Mouse (Mus musculus) liver, embryonic 14.5 days (tissue): ENCODE results near the gene 3110018I06Rik. TPM values are rescaled to one million over a fixed set of nuclear protein-coding genes. Genes with fewer than 3 reads are reported as not detected.

ENCODE experiments used
- ATAC-seq: fragments of 200-750 bp; cut with Nextera tagmentation; 2 replicates; pipeline ENCODE4 v1.8.0; 2017; ENCODE audit warnings: moderate number of reproducible peaks, mild to moderate bottlenecking, moderate library complexity; ENCODE audit not compliant: insufficient read depth
- DNase-seq, 3 experiments: peaks; one replicate each; pipeline ENCODE4 v3.0.0-alpha.2; 2012 to 2013; ENCODE audit warnings: low read depth in 3 of 3, low spot score in 3 of 3
- H3K27ac ChIP-seq: fragments of 300-500 bp; sonication (generic); 2 replicates; pipeline ENCODE4 v1.5.1; 2014; ENCODE audit warnings: moderate library complexity, mild to moderate bottlenecking, control low read depth, inconsistent platforms
- H3K27me3 ChIP-seq: fragments of 300-500 bp; sonication (generic); 2 replicates; pipeline ENCODE4 v1.6.1; 2014; ENCODE audit warnings: mild to moderate bottlenecking, low read length, moderate library complexity; ENCODE audit not compliant: control insufficient read depth, insufficient read depth
- H3K36me3 ChIP-seq: fragments of 300-500 bp; sonication (generic); replicated peaks from 2 replicates; pipeline ENCODE4 v1.6.1; 2014; ENCODE audit warnings: low read depth; ENCODE audit not compliant: control insufficient read depth, insufficient read depth
- H3K4me1 ChIP-seq, 2 experiments: fragments of 200-500 bp in 1 of 2; fragments of 300-500 bp in 1 of 2; sonication (generic) in 1 of 2; replicated peaks; 2 replicates each; pipeline ENCODE4 v1.6.1; 2012 to 2014; ENCODE audit warnings: antibody characterized with exemption in 1 of 2, inconsistent platforms in 1 of 2, low read length in 1 of 2; ENCODE audit not compliant: control insufficient read depth in 2 of 2, insufficient read depth in 2 of 2
- H3K4me2 ChIP-seq: fragments of 300-500 bp; sonication (generic); 2 replicates; pipeline ENCODE4 v1.6.1; 2014; ENCODE audit warnings: low read depth, mild to moderate bottlenecking, control low read depth, moderate library complexity
- H3K4me3 ChIP-seq, 2 experiments: fragments of 200-500 bp in 1 of 2; fragments of 300-500 bp in 1 of 2; sonication (generic) in 1 of 2; 2 replicates each; pipeline ENCODE4 v1.5.1; 2012 to 2014; ENCODE audit warnings: low read depth in 2 of 2, low read length in 2 of 2, mild to moderate bottlenecking in 2 of 2, control low read depth in 1 of 2, inconsistent platforms in 1 of 2, moderate library complexity in 1 of 2; ENCODE audit not compliant: insufficient read depth in 1 of 2
- H3K9ac ChIP-seq: fragments of 300-500 bp; sonication (generic); replicated peaks from 2 replicates; pipeline ENCODE4 v1.6.1; 2014; ENCODE audit warnings: mild to moderate bottlenecking, control low read depth, moderate library complexity
- H3K9me3 ChIP-seq: fragments of 300-500 bp; sonication (generic); 2 replicates; pipeline ENCODE4 v1.6.1; 2016; ENCODE audit warnings: low read length, mixed read lengths; ENCODE audit not compliant: control insufficient read depth
- CTCF ChIP-seq: IDR thresholded peaks from 2 replicates; pipeline ENCODE4 v1.5.1; 2016; ENCODE audit warnings: antibody characterized with exemption, low read depth, control low read depth
- EP300 ChIP-seq: IDR thresholded peaks from 2 replicates; pipeline ENCODE4 v1.6.1; 2016; ENCODE audit warnings: antibody characterized with exemption, low read depth
- WGBS: fragments of 180-500 bp; shearing (Covaris S2); extraction: QIAGEN DNeasy Blood & Tissue Kit; methylation state at CpG from one replicate; pipeline ENCODE4 v1.1.7; 2014; ENCODE audit not compliant: insufficient replicate concordance; 5-methylcytosine and 5-hydroxymethylcytosine counted together
- polyA plus RNA-seq, 2 experiments: library from polyadenylated mRNA; depleted of rRNA in 1 of 2; stranded (reverse) in 1 of 2; unstranded in 1 of 2; fragments of >200 nt; fragmentation: Nextera tagmentation in 1 of 2; extraction: Ambion mirVana in 1 of 2; gene quantifications; 2 replicates each; pipeline versions ENCODE4 v1.2.1 to v1.2.3; 2012 to 2014

3110018I06Rik gene
- polyA plus RNA-seq, 2 experiments, result not detected

DNA sequence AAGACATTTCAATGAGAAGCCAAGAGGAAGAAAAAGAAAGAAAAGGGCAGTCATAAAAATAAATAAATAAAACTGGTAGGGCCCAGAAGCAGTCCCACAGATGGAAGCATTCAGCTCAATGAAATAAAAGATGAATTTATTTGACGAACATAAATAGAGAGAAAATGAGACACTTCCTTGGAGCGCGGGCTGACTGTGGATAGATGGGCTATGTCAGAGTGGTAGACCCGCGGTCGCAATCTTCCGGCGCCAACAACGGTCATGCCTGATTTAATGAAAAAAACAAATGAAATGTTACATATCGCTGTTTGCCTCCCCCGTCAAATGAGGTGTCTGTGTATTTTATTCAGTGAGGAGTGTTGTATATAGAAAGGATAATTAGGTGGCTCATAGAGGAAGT, 22.7 kb downstream of the 3110018I06Rik start:
- Histone ChIP-seq H3K9ac (no peak overlapping the region), H3K4me1 (no peaks in the 10 kb centered on the region), H3K4me3 (no peak overlapping the region), H3K9me3 (no peaks in the 10 kb centered on the region), H3K27me3 (no peaks in the 10 kb centered on the region), H3K4me2 (no peak overlapping the region), H3K36me3 (no peaks in the 10 kb centered on the region), H3K27ac (no peak overlapping the region)
- TF ChIP-seq CTCF, result no peak
- no peak for TF ChIP-seq EP300
- no peak for DNase-seq
- 84% methylated on average over 11 of the region's 11 CpGs for WGBS
- no peak for ATAC-seq

DNA sequence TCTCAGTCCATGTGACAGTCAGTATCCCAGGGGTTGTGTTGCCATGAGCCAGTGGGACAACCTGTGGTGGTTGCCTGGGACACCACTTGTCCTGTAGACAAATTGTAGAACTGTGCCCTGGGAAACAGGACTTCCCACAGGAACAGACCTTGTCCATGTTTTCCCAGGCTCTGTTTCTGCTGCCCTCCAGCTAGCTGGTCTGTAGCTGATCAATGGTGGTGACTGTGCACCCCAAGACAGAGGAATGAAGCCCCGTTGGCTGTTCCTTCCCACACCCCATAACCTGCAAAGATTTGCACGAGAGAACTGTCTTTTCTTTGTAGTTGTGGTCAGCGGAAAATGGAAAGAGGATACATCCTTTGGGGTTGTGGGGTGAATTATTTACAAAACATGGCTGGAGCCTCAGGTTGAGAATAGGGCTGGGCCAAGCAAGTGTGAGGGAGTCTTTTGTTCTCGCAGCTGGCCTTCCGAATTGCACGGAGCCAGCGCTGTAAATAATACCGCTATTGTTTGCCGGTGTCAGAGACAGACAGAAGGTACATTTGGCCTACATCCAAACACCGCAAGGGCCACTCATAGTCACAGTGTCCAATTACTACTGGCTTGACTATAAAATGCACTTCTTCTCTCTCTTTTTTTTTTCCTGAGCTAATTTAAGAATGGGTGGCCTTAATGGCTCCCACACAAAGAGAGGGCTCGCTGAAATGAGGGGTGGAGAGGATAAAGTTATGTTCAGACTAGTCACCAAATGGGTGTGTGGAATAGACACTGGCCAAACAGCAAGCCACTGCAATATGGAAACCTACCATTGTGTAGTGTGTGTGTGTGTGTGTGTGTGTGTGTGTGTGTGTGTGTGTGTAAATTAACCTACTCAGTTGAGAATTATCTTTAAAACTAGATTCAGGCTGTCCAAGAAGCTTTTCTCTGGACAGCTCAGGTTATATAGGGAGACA, 28.1 kb downstream of the 3110018I06Rik start:
- Histone ChIP-seq H3K4me2 (no peak overlapping the region), H3K27ac (no peak overlapping the region), H3K27me3 (no peaks in the 10 kb centered on the region), H3K9ac (no peak overlapping the region), H3K9me3 (no peaks in the 10 kb centered on the region), H3K4me3 (no peak overlapping the region), H3K4me1 (no peaks in the 10 kb centered on the region), H3K36me3 (no peaks in the 10 kb centered on the region)
- ATAC-seq (no peak), DNase-seq (no peak)
- TF ChIP-seq EP300 (no peak), CTCF (no peak)
- 62% methylated on average over 11 of the region's 11 CpGs for WGBS

DNA sequence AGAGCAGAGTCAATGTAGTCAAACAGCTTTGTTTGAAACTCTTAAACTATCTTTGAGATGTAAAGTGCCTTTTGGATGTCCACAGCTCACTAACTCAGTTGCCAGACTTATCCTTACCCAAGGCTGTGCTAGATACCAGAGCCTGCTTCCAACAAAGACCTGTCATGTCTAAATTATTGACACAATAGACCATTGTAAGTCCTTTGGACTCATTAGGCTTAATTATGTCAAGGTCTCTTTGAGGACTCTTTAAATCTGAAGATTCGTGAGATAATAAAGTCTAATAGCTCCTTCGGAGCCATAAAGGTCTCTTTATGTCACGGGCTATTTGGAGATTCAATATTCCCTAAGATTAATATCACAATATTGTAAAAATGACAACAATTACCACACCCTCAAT, 32.5 kb downstream of the 3110018I06Rik start:
- Histone ChIP-seq H3K27me3 (no peaks in the 10 kb centered on the region), H3K36me3 (no peaks in the 10 kb centered on the region), H3K4me2 (no peak overlapping the region), H3K4me3 (no peak overlapping the region), H3K9ac (no peak overlapping the region), H3K4me1 (no peaks in the 10 kb centered on the region), H3K9me3 (no peaks in the 10 kb centered on the region), H3K27ac (no peak overlapping the region)
- no peak for DNase-seq
- no peak for ATAC-seq
- TF ChIP-seq CTCF (no peak), EP300 (no peak)
- WGBS, result 64% methylated on average over 3 of the region's 3 CpGs

DNA sequence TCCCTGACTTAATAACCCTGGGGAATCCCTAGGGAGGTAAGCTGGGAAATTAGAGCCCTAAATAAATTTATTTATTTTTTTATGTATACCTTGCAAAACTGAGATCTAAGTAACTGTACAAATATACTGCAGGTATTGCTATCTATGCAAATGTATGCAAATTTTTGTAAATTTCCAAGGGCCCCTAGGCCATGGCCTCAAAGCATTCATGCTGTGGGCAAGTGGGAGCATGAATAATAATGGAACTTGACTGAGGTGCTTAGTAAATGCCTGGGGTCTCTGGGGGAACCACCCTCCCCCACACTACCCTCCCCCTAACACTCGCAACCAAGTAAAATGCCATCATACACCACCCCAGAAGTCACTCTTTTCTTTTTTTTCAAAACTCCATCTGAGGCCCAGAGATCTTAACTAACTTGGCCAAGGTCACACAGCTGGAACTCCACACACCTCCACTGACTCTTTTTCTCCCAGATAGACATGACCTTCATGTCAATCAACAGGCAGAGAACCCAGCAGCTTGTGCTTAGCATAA, 40.0 kb downstream of the 3110018I06Rik start:
- 39% methylated on average over 1 of the region's 1 CpGs for WGBS
- H3K9ac ChIP-seq, result no peak overlapping the region
- H3K4me3 ChIP-seq, result no peak overlapping the region
- H3K9me3 ChIP-seq, result no peaks in the 10 kb centered on the region; the same call in 1 of the 2 replicates
- no peaks in the 10 kb centered on the region for H3K27me3 ChIP-seq
- no peak for TF ChIP-seq CTCF
- no peak for TF ChIP-seq EP300
- no peak overlapping the region for H3K4me2 ChIP-seq
- H3K36me3 ChIP-seq, result no peaks in the 10 kb centered on the region
- DNase-seq (no peak), ATAC-seq (no peak)
- no peaks in the 10 kb centered on the region for H3K4me1 ChIP-seq
- H3K27ac ChIP-seq, result no peak overlapping the region

DNA sequence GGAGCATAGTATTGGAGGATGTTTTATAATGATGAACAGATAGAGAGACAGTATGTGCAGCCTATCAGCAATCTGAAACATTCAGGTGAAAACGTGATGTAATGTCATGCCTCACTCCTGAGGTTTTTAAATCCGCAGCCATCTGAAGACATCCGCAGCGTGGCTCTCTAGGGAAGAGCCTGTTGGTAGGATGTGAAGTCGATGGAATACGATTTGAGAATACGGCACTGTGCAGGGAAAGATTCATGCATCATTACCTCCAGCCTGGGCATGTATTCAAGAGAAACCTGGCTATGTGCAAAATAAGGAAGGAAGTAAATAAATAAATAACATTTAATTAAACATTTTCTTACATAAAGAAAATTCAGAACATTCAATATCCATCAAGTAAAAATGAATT, 44.4 kb downstream of the 3110018I06Rik start:
- WGBS, result 72% methylated on average over 7 of the region's 7 CpGs
- Histone ChIP-seq H3K36me3 (no peaks in the 10 kb centered on the region), H3K4me2 (no peak overlapping the region), H3K4me3 (no peak overlapping the region), H3K27me3 (no peaks in the 10 kb centered on the region), H3K9me3 (no peaks in the 10 kb centered on the region; the same call in 1 of the 2 replicates), H3K27ac (no peak overlapping the region), H3K4me1 (no peaks in the 10 kb centered on the region), H3K9ac (no peak overlapping the region)
- no peak for TF ChIP-seq EP300
- TF ChIP-seq CTCF, result no peak
- ATAC-seq, result no peak
- DNase-seq, result no peak
